Mouse (Mus musculus) embryonic facial prominence, embryonic 11.5 days (tissue): ENCODE measurements around the gene Smg1. TPM values are rescaled to one million over a fixed set of nuclear protein-coding genes. Genes with fewer than 3 reads are reported as not detected.

ENCODE experiments used
- ATAC-seq: fragments of 200-750 bp; cut with Nextera tagmentation; replicated peaks from 2 replicates; pipeline ENCODE4 v1.8.0; 2017; ENCODE audit warnings: low read depth; ENCODE audit not compliant: insufficient number of reproducible peaks, low FRiP score, low TSS enrichment
- DNase-seq: peaks from one replicate; pipeline ENCODE4 v3.0.0-alpha.2; 2015; ENCODE audit warnings: low spot score
- H3K27ac ChIP-seq: fragments of 300-500 bp; sonication (generic); replicated peaks from 2 replicates; pipeline ENCODE4 v1.5.1; 2014; ENCODE audit warnings: mild to moderate bottlenecking, low read depth, low read length, control low read depth
- H3K27me3 ChIP-seq: fragments of 300-500 bp; sonication (generic); 2 replicates; pipeline ENCODE4 v1.6.1; 2014; ENCODE audit warnings: mild to moderate bottlenecking, low read length, moderate library complexity, mixed read lengths; ENCODE audit not compliant: control insufficient read depth, insufficient read depth
- H3K36me3 ChIP-seq: fragments of 300-500 bp; sonication (generic); replicated peaks from 2 replicates; pipeline ENCODE4 v1.6.1; 2014; ENCODE audit warnings: low read depth, mild to moderate bottlenecking, low read length, moderate library complexity, mixed read lengths; ENCODE audit not compliant: control insufficient read depth, insufficient read depth
- H3K4me1 ChIP-seq: fragments of 300-500 bp; sonication (generic); 2 replicates; pipeline ENCODE4 v1.6.1; 2014; ENCODE audit warnings: low read length, mixed read lengths; ENCODE audit not compliant: control insufficient read depth, insufficient read depth
- H3K4me2 ChIP-seq: fragments of 300-500 bp; sonication (generic); 2 replicates; pipeline ENCODE4 v1.6.1; 2014; ENCODE audit warnings: low read depth, mild to moderate bottlenecking, control low read depth, low read length, moderate library complexity
- H3K4me3 ChIP-seq: fragments of 300-500 bp; sonication (generic); 2 replicates; pipeline ENCODE4 v1.5.1; 2014; ENCODE audit warnings: low read depth, low read length, control low read depth
- H3K9ac ChIP-seq: fragments of 300-500 bp; sonication (generic); replicated peaks from 2 replicates; pipeline ENCODE4 v1.6.1; 2014; ENCODE audit warnings: mild to moderate bottlenecking, control low read depth, low read length
- H3K9me3 ChIP-seq: fragments of 300-500 bp; sonication (generic); replicated peaks from 2 replicates; pipeline ENCODE4 v1.6.1; 2016; ENCODE audit warnings: mild to moderate bottlenecking, low read length, inconsistent platforms, mixed read lengths; ENCODE audit not compliant: control insufficient read depth
- WGBS: fragments of 180-500 bp; shearing (Covaris S2); extraction: QIAGEN DNeasy Blood & Tissue Kit; methylation state at CpG from one replicate; pipeline ENCODE4 v1.1.7; 2014; 5-methylcytosine and 5-hydroxymethylcytosine counted together
- polyA plus RNA-seq: library from polyadenylated mRNA; unstranded; fragments of >200 nt; fragmentation: Nextera tagmentation; extraction: Ambion mirVana; gene quantifications from 2 replicates; pipeline ENCODE4 v1.2.1, GENCODE M21; 2014

Gene Smg1
- polyA plus RNA-seq, 1 experiment from 2014 or later: 17.6 TPM

DNA sequence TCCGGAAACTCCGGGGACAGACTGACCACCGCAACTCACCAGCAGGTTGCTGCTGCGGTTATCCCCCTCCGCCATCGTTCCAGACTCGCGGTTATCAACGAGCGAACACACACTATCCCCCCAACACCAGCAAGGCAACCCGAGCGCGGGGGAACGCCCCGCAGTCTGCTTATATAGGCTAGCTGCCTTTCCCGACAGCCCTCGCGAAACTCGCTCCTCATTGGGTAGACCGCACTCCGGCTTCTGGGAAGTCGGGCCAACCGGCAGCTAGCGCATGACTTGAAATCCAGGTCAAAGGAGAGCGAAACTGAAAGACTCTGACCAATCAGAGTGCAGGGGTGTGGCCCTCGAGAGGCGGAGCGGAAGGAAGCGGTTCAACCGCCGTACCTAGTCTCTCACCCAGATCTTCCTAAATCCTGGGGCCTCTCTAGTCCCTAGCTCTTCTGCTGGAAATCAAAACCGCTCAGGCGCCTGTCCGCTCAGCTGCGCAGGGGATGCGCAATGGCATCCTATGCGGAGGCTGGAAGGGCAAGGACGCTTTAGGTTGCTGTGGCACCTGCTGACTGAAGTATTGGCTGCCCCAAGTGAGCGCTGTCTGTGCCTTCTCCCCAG lies 113.9 kb downstream of the Smg1 start, which contains the start of gene Arl6ip1:
TSS of gene Arl6ip1 (minus strand) at position 233 of the 612 bp plus-strand sequence.
- peak within 1 kb of the TSS; percentile 91 for H3K4me3 ChIP-seq
- H3K27ac ChIP-seq: peak within 1 kb of the TSS; percentile 85
- H3K27me3 ChIP-seq: no peaks in the 10 kb centered on the region
- peaks cover 2% of the 10 kb centered on the region; the same call in 1 of the 2 replicates for H3K4me1 ChIP-seq
- H3K9ac ChIP-seq: peak within 1 kb of the TSS; percentile 91
- no peaks in the 10 kb centered on the region for H3K9me3 ChIP-seq
- ATAC-seq (peak; percentile 100), DNase-seq (peak; percentile 99)
- whole genome bisulfite sequencing: under 1% methylated on average over 39 of the region's 39 CpGs
- H3K4me2 ChIP-seq: peak within 1 kb of the TSS; percentile 75
- no peaks in the 10 kb centered on the region for H3K36me3 ChIP-seq

- Histone ChIP-seq H3K4me2 (peak overlapping the region; percentile 59), H3K27me3 (no peaks in the 10 kb centered on the region), H3K9ac (peak overlapping the region; percentile 91), H3K4me3 (peak overlapping the region; percentile 91), H3K4me1 (peaks cover 2% of the 10 kb centered on the region; the same call in 1 of the 2 replicates), H3K9me3 (no peaks in the 10 kb centered on the region), H3K27ac (peak overlapping the region; percentile 85), H3K36me3 (no peaks in the 10 kb centered on the region)
- ATAC-seq (peak; percentile 71; the same call in 1 of the 2 replicates), DNase-seq (no peak)
- under 1% methylated on average over 21 of the region's 21 CpGs for WGBS
Observed at GRCm38 (mm10) chr7:118128925-118129429, 114.5 kb downstream of the Smg1 start.

DNA sequence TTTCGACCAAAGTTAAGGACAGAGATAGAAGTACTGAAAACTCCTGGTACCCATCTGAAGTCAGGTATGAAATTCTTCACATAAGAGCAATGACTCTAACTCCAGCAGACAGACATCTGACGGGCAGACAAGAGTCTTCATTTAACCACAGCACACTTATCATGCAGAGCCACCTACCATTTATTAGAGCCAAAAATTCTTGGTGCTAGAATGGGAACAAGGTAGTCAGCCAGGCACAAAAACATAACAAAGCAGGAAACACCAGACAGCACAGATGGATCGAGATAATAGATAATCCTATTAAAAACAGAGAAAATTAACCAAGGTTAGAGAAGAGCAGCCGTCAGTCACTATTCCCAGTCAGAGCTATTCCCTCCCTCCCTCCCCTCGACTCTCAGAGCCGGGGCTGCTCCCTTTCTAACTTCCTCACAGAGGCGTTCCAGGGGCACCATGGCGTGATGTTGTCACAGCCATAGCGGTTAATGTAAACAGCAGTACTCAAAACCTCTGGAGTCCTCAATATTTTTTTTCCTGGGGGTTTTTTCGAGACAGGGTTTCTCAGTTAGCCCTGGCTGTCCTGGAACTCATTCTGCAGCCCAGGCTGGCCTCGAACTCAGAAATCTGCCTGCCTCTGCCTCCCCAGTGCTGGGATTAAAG lies 117.1 kb downstream of the Smg1 start:
- ATAC-seq (no peak), DNase-seq (no peak)
- Histone ChIP-seq H3K4me1 (peaks cover 2% of the 10 kb centered on the region; the same call in 1 of the 2 replicates), H3K9me3 (no peaks in the 10 kb centered on the region), H3K4me3 (no peak overlapping the region), H3K4me2 (no peak overlapping the region), H3K9ac (no peak overlapping the region), H3K36me3 (peaks cover 7% of the 10 kb centered on the region), H3K27me3 (no peaks in the 10 kb centered on the region), H3K27ac (no peak overlapping the region)
- 70% methylated on average over 11 of the region's 11 CpGs for WGBS

DNA sequence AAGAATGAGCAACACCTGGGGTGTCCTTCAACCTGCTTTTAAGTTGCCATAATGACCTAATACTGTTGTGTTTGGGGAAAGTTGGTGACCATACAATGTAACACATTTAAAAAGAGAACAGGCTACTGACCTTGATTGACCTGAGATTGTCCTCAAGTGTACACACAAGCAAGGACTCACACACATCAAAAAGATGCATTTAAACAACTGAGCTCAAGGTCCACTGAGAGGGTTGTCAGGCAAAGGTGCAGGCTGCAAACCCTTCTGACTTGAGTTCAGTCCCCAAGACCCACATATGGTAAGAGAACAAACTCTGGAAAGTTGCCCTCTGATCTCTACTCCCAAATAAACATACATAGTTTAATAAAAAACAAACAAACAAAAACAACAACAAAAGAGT lies 117.7 kb downstream of the Smg1 start:
- no peak for ATAC-seq
- H3K27me3 ChIP-seq: no peaks in the 10 kb centered on the region
- H3K27ac ChIP-seq: no peak overlapping the region
- no peak for DNase-seq
- no peaks in the 10 kb centered on the region for H3K9me3 ChIP-seq
- H3K4me3 ChIP-seq: no peak overlapping the region
- no peak overlapping the region for H3K9ac ChIP-seq
- H3K4me1 ChIP-seq: peaks cover 2% of the 10 kb centered on the region; the same call in 1 of the 2 replicates
- peaks cover 7% of the 10 kb centered on the region for H3K36me3 ChIP-seq
- H3K4me2 ChIP-seq: no peak overlapping the region

DNA sequence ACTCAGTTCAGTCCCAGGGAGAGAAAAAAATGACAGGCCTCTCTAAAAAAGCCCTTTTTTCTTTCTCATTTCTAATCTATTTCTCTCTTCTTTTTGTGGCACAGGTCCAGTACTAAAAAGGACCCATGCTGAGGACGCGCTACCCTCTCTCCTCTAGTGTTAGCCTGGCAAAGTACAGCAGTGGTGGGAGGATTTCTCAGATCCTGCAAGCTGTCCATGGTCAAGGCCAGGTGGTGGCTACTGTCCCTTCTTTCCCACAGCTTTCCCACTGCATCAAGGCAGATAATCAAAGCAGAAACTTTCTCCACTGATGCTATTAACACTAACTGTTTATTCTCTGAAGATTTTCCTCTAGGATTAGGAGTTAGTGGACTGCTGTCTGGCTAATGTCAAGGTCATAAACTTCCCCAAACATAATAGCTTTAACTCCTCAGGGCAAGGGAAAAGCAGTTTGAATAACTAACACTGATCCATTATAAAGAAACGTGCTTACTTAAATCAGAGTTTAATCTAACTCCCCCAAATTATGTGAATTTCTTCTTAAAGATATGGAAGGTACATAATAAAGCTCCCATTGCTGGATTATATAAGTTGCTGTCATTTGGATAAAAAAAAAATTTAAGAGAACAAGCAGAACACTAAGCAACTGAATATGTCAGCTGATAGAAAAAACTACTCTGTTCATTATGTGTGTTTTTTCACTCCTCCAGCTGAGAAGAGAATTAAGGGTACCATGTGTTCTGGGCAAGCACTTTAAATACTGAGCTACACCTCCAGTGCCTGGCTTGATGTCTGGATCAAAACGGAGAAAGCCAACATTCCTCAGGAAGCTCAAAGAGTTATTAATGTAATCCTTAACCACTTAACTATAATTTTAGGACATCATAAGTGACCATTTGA lies 119.7 kb downstream of the Smg1 start:
- no peak for ATAC-seq
- 93% methylated on average over 4 of the region's 4 CpGs for WGBS
- Histone ChIP-seq H3K27ac (no peak overlapping the region), H3K36me3 (peaks cover 11% of the 10 kb centered on the region), H3K4me2 (no peak overlapping the region), H3K9me3 (no peaks in the 10 kb centered on the region), H3K4me1 (peaks cover 2% of the 10 kb centered on the region; the same call in 1 of the 2 replicates), H3K4me3 (no peak overlapping the region), H3K27me3 (no peaks in the 10 kb centered on the region), H3K9ac (no peak overlapping the region)
- DNase-seq: no peak

- Histone ChIP-seq H3K4me3 (no peak overlapping the region), H3K4me1 (no peaks in the 10 kb centered on the region), H3K27ac (no peak overlapping the region), H3K27me3 (no peaks in the 10 kb centered on the region), H3K9me3 (no peaks in the 10 kb centered on the region), H3K36me3 (peaks cover 11% of the 10 kb centered on the region), H3K9ac (no peak overlapping the region), H3K4me2 (no peak overlapping the region)
- WGBS: 97% methylated on average over 7 of the region's 7 CpGs
- no peak for ATAC-seq
- no peak for DNase-seq
Observed at GRCm38 (mm10) chr7:118122235-118122634, 121.2 kb downstream of the Smg1 start.

- Histone ChIP-seq H3K4me2 (no peak overlapping the region), H3K36me3 (peaks cover 11% of the 10 kb centered on the region), H3K27me3 (no peaks in the 10 kb centered on the region), H3K9me3 (no peaks in the 10 kb centered on the region), H3K4me3 (no peak overlapping the region), H3K9ac (no peak overlapping the region), H3K27ac (no peak overlapping the region), H3K4me1 (no peaks in the 10 kb centered on the region)
- DNase-seq (no peak), ATAC-seq (no peak)
- 63% methylated on average over 1 of the region's 1 CpGs for WGBS
Observed at GRCm38 (mm10) chr7:118120654-118121053, 122.8 kb downstream of the Smg1 start.
